Mouse (Mus musculus) hindbrain, postnatal 0 days (tissue): ENCODE results near the gene Pde4b. TPM values are rescaled to one million over a fixed set of nuclear protein-coding genes. Genes with fewer than 3 reads are reported as not detected.

Source experiments
- ATAC-seq: fragments of 200-750 bp; cut with Nextera tagmentation; 2 replicates; pipeline ENCODE4 v1.8.0; 2017; ENCODE audit warnings: mild to moderate bottlenecking, moderate TSS enrichment, moderate library complexity
- DNase-seq: peaks from one replicate; pipeline ENCODE4 v3.0.0-alpha.2; 2015; ENCODE audit warnings: low spot score
- H3K27ac ChIP-seq: fragments of 300-500 bp; sonication (generic); 2 replicates; pipeline ENCODE4 v1.5.1; 2014; ENCODE audit warnings: mild to moderate bottlenecking
- H3K27me3 ChIP-seq: fragments of 300-500 bp; sonication (generic); 2 replicates; pipeline ENCODE4 v1.6.1; 2014; ENCODE audit warnings: low read length, mixed read lengths; ENCODE audit not compliant: insufficient read depth
- H3K36me3 ChIP-seq: fragments of 300-500 bp; sonication (generic); 2 replicates; pipeline ENCODE4 v1.6.1; 2014; ENCODE audit warnings: low read length, mixed read lengths; ENCODE audit not compliant: insufficient read depth
- H3K4me1 ChIP-seq: fragments of 300-500 bp; sonication (generic); 2 replicates; pipeline ENCODE4 v1.6.1; 2014; ENCODE audit warnings: antibody characterized with exemption, low read length, mixed read lengths; ENCODE audit not compliant: insufficient read depth
- H3K4me2 ChIP-seq: fragments of 300-500 bp; sonication (generic); 2 replicates; pipeline ENCODE4 v1.6.1; 2014; ENCODE audit warnings: low read depth, mild to moderate bottlenecking, low read length, moderate library complexity, mixed read lengths
- H3K4me3 ChIP-seq: fragments of 300-500 bp; sonication (generic); 2 replicates; pipeline ENCODE4 v1.5.1; 2014; ENCODE audit warnings: low read length
- H3K9ac ChIP-seq: fragments of 300-500 bp; sonication (generic); replicated peaks from 2 replicates; pipeline ENCODE4 v1.6.1; 2014; ENCODE audit warnings: mild to moderate bottlenecking, low read length, moderate library complexity, mixed read lengths
- H3K9me3 ChIP-seq: fragments of 300-500 bp; sonication (generic); 2 replicates; pipeline ENCODE4 v1.6.1; 2016; ENCODE audit warnings: low read length, mixed read lengths
- CTCF ChIP-seq: IDR thresholded peaks from 2 replicates; pipeline ENCODE4 v1.5.1; 2016; ENCODE audit warnings: antibody characterized with exemption, control low read depth, low read depth
- WGBS: fragments of 180-500 bp; shearing (Covaris S2); extraction: QIAGEN DNeasy Blood & Tissue Kit; methylation state at CpG from one replicate; pipeline ENCODE4 v1.1.7; 2014; 5-methylcytosine and 5-hydroxymethylcytosine counted together
- polyA plus RNA-seq: library from polyadenylated mRNA; unstranded; fragments of >200 nt; fragmentation: Nextera tagmentation; extraction: Ambion mirVana; gene quantifications from 2 replicates; pipeline ENCODE4 v1.2.1, GENCODE M21; 2015
- total RNA-seq: library from RNA; depleted of rRNA; stranded (reverse); fragments of >200 nt; gene quantifications from 2 replicates; pipeline ENCODE4 v1.2.3, GENCODE M21; 2014

Gene Pde4b
- total and polyA plus RNA-seq, 2 experiments from 2014 or later: 46.8 to 62.5 TPM

GRCm38 (mm10) chr4:102557006-102557405, 469.7 kb downstream of the Pde4b start:
- Histone ChIP-seq H3K4me3 (no peak overlapping the region), H3K4me1 (no peaks in the 10 kb centered on the region), H3K27me3 (no peaks in the 10 kb centered on the region), H3K36me3 (no peaks in the 10 kb centered on the region), H3K9me3 (no peaks in the 10 kb centered on the region), H3K4me2 (no peak overlapping the region), H3K27ac (no peak overlapping the region), H3K9ac (no peak overlapping the region)
- ATAC-seq (no peak), DNase-seq (no peak)
- WGBS: 73% methylated on average over 2 of the region's 2 CpGs
- TF ChIP-seq CTCF: no peak

- no peak overlapping the region for H3K4me3 ChIP-seq
- H3K9ac ChIP-seq: no peak overlapping the region
- no peak for TF ChIP-seq CTCF
- H3K4me1 ChIP-seq: no peaks in the 10 kb centered on the region
- DNase-seq (no peak), ATAC-seq (no peak)
- WGBS: 70% methylated on average over 9 of the region's 9 CpGs
- no peak overlapping the region for H3K4me2 ChIP-seq
- no peaks in the 10 kb centered on the region for H3K36me3 ChIP-seq
- no peaks in the 10 kb centered on the region for H3K9me3 ChIP-seq
- H3K27me3 ChIP-seq: no peaks in the 10 kb centered on the region
- H3K27ac ChIP-seq: 0 out of 2 replicates have a peak overlapping the region, but pooled peaks have one; percentile 32
These were observed 470.3 kb downstream of the Pde4b start for GRCm38 (mm10) chr4:102557508-102558220.

- H3K4me1 ChIP-seq: no peaks in the 10 kb centered on the region
- H3K27me3 ChIP-seq: no peaks in the 10 kb centered on the region
- ATAC-seq: no peak
- no peak overlapping the region for H3K27ac ChIP-seq
- no peak overlapping the region for H3K4me2 ChIP-seq
- TF ChIP-seq CTCF: no peak
- WGBS: 71% methylated on average over 3 of the region's 3 CpGs
- DNase-seq: no peak
- H3K9ac ChIP-seq: no peak overlapping the region
- no peaks in the 10 kb centered on the region for H3K9me3 ChIP-seq
- H3K36me3 ChIP-seq: no peaks in the 10 kb centered on the region
- no peak overlapping the region for H3K4me3 ChIP-seq
These were observed 471.0 kb downstream of the Pde4b start for GRCm38 (mm10) chr4:102558328-102558727.

GRCm38 (mm10) chr4:102560676-102561280, 473.4 kb downstream of the Pde4b start:
- no peaks in the 10 kb centered on the region for H3K36me3 ChIP-seq
- TF ChIP-seq CTCF: no peak
- ATAC-seq: no peak

GRCm38 (mm10) chr4:102563273-102563855, 476.0 kb downstream of the Pde4b start:
- H3K9me3 ChIP-seq: no peaks in the 10 kb centered on the region
- H3K27me3 ChIP-seq: no peaks in the 10 kb centered on the region
- no peak for ATAC-seq
- no peaks in the 10 kb centered on the region for H3K36me3 ChIP-seq
- TF ChIP-seq CTCF: no peak
- no peak overlapping the region for H3K4me2 ChIP-seq
- WGBS: 68% methylated on average over 9 of the region's 9 CpGs
- H3K4me1 ChIP-seq: no peaks in the 10 kb centered on the region
- no peak overlapping the region for H3K4me3 ChIP-seq
- DNase-seq: no peak
- no peak overlapping the region for H3K9ac ChIP-seq
- H3K27ac ChIP-seq: no peak overlapping the region

More at GRCm38 (mm10) chr4:102560676-102561280, 473.4 kb downstream of the Pde4b start:
- Histone ChIP-seq H3K27me3 (no peaks in the 10 kb centered on the region), H3K9ac (no peak overlapping the region), H3K9me3 (no peaks in the 10 kb centered on the region), H3K27ac (no peak overlapping the region), H3K4me1 (no peaks in the 10 kb centered on the region), H3K4me2 (no peak overlapping the region), H3K4me3 (no peak overlapping the region)
- no peak for DNase-seq
- 59% methylated on average over 12 of the region's 12 CpGs for WGBS

GRCm38 (mm10) chr4:102564286-102564685, 476.9 kb downstream of the Pde4b start:
- Histone ChIP-seq H3K4me2 (no peak overlapping the region), H3K27me3 (no peaks in the 10 kb centered on the region), H3K36me3 (no peaks in the 10 kb centered on the region), H3K4me1 (no peaks in the 10 kb centered on the region; the same call in 1 of the 2 replicates), H3K4me3 (no peak overlapping the region), H3K9ac (no peak overlapping the region), H3K9me3 (no peaks in the 10 kb centered on the region), H3K27ac (no peak overlapping the region)
- no peak for TF ChIP-seq CTCF
- ATAC-seq (no peak), DNase-seq (no peak)
- WGBS: 83% methylated on average over 3 of the region's 3 CpGs
